Mouse (Mus musculus): ENCODE measurements around the gene Sema4b.

DNA sequence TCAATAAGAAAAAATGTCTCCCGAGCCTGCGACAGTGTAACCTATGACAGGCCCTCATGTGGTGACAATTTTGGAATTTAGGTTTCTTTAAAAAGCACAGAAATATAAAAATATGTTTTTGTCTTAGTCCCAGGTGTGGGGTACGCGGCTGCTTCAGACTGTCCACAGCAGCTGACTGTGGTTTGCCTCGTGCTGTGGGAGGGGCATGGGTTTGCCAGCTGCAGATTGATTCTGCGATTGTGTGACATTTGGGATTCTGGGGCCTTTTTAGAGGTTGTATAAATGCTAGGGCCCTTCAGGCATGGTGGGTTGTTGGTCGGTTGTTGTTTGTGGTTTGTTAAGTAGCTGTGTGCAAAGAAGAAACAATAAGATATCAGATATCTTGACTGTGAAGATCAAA lies 18.3 kb downstream of the Sema4b start:
- TF ChIP-seq CTCF (IDR thresholded peaks at IDR 0.05; ENCODE audit: insufficient read depth, low read length), result no peak
- no peak for TF ChIP-seq POLR2A (IDR thresholded peaks at IDR 0.05; ENCODE audit: borderline replicate concordance, extremely low read depth, low read depth, low read length)
